Mouse (Mus musculus): Measurements from ENCODE around the gene Klf4.

Klf4 gene

DNA sequence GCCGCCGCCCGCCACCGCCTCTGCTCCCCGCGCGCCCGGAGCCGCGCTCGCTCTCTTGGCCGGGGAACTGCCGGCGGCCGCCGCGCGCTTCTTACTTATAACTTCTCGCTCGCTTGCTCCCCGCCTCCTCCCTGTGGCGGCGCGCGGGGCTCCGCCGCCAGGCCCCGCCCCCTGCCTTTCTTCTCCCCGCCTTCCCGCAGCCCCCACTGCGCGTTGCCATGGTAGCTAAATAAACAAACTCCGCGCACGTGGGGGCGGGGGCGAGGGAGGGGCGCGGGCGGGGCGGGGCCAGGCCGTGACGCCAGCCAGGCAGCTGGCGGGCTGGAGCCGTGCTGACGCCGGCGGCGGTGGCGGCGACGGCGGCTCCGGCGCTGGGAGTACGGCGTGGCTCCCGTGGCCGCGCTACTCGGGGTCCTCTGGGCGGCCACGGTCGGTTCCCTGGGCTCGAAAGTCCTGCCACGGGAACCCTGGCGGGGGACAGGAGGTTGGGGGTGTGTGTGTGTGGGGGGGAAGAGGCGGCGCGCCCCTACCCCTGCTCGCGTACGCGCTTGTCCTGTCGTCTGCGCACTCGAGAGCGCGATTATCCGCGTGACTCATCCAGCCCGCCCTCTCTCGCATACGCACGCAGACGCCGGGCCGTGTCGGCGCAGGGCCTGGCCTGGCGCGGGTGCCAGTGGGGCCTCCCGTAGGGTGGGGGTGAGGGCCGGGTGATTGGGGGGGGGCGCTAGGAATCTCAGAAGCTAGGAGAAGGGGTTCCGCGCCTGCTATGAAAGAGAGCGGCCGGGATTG lies at the start of gene Klf4:
Gene Klf4 (minus strand): TSS at position 60 of the 789 bp plus-strand sequence.
- peak; percentile 99 for DNase-seq (ENCODE audit: low read depth)

DNA sequence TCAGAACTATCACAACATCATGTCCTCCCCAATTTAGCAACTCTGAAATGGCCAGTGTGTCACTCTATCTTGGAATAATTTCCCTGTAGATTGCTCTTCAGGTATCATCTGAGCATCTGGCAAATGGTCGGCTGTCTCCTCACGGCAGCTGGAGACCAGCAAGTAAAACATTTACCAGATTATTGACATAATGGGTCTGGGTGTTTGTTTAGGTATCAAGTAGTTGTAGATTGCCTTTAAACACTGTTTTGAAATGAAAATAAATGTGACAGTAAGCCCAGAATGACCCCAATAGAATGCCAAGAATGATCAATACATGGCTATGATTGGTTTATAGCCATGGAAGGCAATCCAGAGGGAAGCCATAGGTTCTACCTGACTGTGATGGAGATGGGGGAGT lies 39.2 kb upstream of the Klf4 start:
- DNase-seq (ENCODE audit: low read depth) = no peak

DNA sequence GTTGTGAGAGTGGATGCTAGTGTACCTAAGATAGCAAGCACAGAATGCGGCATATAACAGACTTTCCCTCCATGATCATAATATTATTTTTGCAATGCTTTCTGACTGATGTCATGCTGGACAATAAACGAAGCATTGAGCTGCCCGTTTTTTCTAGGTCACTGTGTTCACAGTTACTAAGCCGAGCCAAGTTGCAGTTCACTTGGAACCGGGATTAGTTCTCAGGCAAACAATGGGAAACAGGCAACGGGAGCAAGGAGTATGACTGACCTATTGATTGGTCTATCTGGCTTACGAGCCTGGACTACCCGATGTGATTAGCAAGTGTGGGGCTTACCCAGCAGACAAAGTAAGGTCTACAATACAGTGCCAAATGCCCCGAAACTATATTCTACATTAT lies 35.7 kb upstream of the Klf4 start:
- no peak for DNase-seq (ENCODE audit: low read depth)

- DNase-seq (ENCODE audit: low read depth) = no peak
Measured at GRCm38 (mm10) chr4:55567575-55567974, 35.3 kb upstream of the Klf4 start.

GRCm38 (mm10) chr4:55564317-55564716 lies 32.1 kb upstream of the Klf4 start:
- peak; percentile 16 for DNase-seq (ENCODE audit: low read depth)

DNA sequence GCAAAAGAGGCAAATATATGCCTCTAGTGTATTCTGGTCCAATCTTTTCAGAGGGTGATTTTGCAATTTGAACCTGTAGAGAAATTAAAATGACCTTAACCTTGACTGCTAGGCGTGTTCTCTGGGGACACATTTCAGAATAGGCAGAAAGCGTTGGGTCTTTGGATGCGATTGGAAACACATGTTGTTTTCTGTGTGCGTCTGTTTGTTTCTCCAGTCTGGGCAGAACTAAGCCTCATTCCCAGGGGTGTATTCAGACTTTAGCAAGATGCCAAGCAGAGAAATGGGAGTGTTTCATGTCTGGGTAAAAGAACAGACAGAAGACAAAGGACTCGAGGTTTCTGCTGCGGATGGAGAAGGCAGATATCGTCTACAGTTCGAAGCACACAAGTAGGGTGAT lies 30.8 kb upstream of the Klf4 start:
- DNase-seq (ENCODE audit: low read depth) = peak; percentile 83

GRCm38 (mm10) chr4:55562062-55562461 lies 29.8 kb upstream of the Klf4 start:
- DNase-seq (ENCODE audit: low read depth) = peak; percentile 13

DNA sequence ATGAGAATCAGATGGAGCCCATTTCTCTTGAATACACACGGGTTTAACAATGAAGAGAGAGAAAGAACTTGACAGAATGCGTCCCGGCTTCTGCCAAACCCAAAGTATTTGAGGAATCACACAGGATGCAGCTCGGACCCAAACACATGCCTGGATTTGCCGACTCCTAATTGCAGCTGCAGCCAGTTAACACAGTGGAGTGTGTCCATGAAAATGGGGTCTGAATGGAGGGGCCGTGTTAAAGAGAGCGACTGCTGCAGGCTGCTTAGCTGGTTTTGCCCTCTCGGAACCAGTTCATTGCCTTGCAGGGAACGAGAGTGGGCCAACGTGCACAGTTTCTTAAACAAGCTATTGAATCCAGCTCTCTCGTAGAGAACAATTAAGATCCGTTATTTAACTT lies 14.6 kb upstream of the Klf4 start:
- DNase-seq (ENCODE audit: low read depth) = no peak

DNA sequence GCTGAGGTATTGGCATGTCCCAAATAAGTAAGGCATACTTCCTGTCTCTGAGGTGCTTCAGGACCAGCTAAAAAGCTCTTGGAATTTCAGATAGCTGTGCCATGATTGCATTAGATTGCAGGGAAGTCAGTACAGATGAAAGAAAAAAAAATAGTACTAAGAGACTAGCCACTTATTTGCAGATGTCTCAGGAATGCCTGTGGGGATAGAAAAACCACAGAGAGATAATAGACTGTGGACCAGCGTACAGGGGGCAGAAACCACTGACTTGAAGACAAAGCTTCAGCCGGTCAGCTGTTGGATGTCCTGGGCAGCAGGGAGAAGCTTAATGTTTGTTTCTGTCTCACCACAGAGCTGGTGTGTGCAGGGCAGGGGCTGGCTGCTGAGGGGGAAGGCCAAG lies 10.5 kb upstream of the Klf4 start:
- peak; percentile 26 for DNase-seq (ENCODE audit: low read depth)

DNA sequence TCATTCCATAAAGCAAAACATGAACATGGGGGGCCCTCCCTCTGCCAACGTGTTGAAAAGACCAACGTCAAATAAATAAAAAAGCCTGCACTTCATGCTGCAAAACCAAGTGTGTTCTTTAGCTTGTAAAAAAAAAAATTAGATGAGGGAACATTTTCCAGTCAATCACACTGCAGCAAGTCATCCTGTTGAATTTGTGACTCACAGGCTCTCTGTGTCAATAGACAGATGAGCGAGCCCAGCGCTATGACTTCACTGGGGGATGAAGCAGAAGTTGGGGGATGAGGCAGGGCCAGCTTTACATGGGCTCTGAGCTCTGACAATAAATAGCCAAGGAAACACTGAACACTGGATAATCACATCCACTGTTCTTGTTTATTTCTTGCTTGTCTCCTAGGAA lies 9.4 kb upstream of the Klf4 start:
- peak; percentile 75 for DNase-seq (ENCODE audit: low read depth)

DNA sequence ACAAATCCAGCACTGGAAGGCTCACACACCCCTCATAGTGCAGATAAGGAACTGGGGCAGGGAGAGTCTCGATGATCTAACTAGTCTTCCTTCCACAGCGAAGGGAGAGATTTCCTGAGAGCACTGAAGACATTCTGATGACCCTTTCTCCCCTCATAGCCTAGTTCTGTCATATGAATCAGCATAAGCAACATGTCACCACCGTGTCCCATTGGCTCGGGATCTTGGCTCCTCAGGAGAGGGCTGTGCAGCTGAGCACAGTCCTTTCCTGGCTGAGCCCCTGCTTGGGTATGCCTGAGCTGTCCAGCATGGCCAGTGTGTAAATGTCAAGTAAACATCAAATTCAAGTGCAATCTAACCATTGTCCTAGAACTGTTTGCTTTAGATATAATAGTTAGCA lies 9.0 kb upstream of the Klf4 start:
- DNase-seq (ENCODE audit: low read depth) = no peak

DNA sequence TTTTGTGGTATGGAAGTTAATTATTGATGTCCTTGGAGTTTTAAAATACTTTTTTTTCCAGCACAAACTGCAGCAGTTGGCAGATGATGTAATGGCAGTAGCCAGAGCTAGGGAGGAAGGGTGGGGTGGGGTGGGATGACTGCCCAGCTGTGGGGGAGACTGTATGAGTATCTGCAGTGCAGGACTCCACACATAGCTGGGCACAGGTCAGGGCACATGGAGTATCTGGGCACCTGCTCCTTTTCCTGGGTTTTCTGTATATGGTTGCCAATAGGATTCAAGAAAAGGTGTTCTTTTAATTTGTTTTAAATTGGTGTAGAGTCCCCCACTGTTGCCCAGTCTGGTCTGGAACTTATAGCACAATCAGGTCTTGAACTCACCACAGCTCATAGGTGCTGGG lies 2.7 kb upstream of the Klf4 start:
- DNase-seq (ENCODE audit: low read depth) = no peak

DNA sequence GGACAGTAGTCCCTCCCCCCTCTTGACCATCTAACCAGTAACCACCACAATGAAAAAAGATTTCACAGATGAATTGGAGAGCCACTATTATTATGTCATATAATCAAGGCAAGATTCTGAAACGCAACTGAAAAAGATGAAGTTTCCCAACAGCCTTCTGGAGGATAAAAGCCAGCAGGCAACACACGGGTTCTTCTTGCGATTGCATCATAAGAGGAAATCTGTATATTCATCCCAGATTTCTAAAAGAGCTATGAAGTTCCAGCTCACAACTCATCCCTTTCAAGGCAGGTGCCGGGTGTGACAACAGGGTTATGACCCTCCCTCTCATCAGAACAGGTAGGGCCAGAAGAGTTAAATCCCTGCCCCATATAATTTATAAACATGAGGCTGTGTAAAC lies 2.2 kb upstream of the Klf4 start:
- peak; percentile 71 for DNase-seq (ENCODE audit: low read depth)

- DNase-seq (ENCODE audit: low read depth) = peak; percentile 54
Measured at GRCm38 (mm10) chr4:55533803-55534254, 1.6 kb upstream of the Klf4 start.

- DNase-seq (ENCODE audit: low read depth) = no peak
Measured at GRCm38 (mm10) chr4:55533196-55533802, 1.0 kb upstream of the Klf4 start.

GRCm38 (mm10) chr4:55531856-55532406 lies 335 bp downstream of the Klf4 start:
- DNase-seq (ENCODE audit: low read depth) = no peak

- peak; percentile 77 for DNase-seq (ENCODE audit: low read depth)
Measured at GRCm38 (mm10) chr4:55531096-55531855, 990 bp downstream of the Klf4 start.

- DNase-seq (ENCODE audit: low read depth) = no peak
Measured at GRCm38 (mm10) chr4:55530731-55531095, 1.6 kb downstream of the Klf4 start.

DNA sequence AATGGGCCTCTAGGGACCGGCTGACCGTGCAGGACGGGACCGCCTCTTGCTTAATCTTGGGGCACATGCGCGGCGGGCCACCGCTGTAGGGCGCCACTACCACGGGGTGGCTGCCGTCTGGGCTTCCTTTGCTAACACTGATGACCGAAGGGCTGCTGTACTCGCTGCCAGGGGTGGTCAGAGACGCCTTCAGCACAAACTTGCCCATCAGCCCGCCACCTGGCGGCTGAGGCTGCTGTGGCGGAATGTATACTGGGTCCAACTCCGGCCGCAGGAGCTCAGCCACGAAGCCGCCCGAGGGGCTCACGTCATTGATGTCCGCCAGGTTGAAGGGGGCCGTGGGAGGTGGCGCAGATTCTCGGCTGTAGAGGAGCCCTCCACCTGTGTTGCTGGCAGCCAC lies 2.0 kb downstream of the Klf4 start:
- peak; percentile 96 for DNase-seq (ENCODE audit: low read depth)

- no peak for DNase-seq (ENCODE audit: low read depth)
Measured at GRCm38 (mm10) chr4:55528404-55528803, 3.9 kb downstream of the Klf4 start.

- DNase-seq (ENCODE audit: low read depth) = no peak
Measured at GRCm38 (mm10) chr4:55527931-55528330, 4.3 kb downstream of the Klf4 start.

GRCm38 (mm10) chr4:55526247-55527115 lies 5.8 kb downstream of the Klf4 start:
- DNase-seq (ENCODE audit: low read depth) = peak; percentile 78
